Mouse (Mus musculus): ENCODE measurements around the gene Taar8c.
"Not testable (repeated sequence)": the region's sequence is repeated elsewhere in the genome, so short reads cannot be mapped to it uniquely, and the experiment has no call there.

Gene Taar8c

GRCm38 (mm10) chr10:24074751-24075150 lies 27.0 kb downstream of the Taar8c start:
- not testable (repeated sequence) for DNase-seq (ENCODE audit: low read depth, low spot score)

- no peak for DNase-seq (ENCODE audit: low read depth, low spot score)
These were observed 42.7 kb downstream of the Taar8c start for GRCm38 (mm10) chr10:24058986-24059385.

- no peak for DNase-seq (ENCODE audit: low read depth, low spot score)
These were observed 49.7 kb downstream of the Taar8c start for GRCm38 (mm10) chr10:24052039-24052438.

Data from forelimb bud, embryonic 11.5 days (tissue).